Mouse (Mus musculus): ENCODE measurements around the gene Fat3. TPM values are rescaled to one million over a fixed set of nuclear protein-coding genes. Genes with fewer than 3 reads are reported as not detected.
A peak's percentile ranks its signal among the peaks of the same experiment; 100 is the strongest.

Gene Fat3
- polyA plus RNA-seq, 1 experiment from 2014 or later, result 5.4 TPM

DNA sequence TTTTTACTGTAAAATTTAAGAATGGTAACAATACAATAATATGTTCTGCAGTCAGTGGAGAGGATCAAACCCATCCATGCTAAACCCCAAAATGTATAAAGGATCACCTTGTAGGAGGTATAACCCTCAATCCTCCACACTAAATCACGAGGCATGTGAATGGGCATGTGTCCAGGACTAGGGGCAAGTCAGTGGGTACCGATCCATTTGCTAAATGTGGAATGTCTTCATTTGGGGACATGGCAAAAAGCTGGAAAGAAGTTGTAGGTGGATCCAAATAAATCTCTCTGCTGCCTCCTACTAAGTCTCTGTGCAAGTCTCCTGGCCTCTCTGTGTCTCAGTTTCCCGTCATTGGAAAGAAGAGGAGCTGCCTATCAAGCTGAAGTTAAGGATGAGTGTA, 39.6 kb downstream of the Fat3 start:
- no peaks in the 10 kb centered on the region for H3K9me3 ChIP-seq (ENCODE audit: control insufficient read depth, low read length)
- WGBS, result 66% methylated on average over 3 of the region's 3 CpGs
- no peak for DNase-seq (ENCODE audit: low spot score)
- H3K27me3 ChIP-seq (replicated peaks; ENCODE audit: control insufficient read depth, insufficient read depth, low read length), result no peaks in the 10 kb centered on the region
- H3K4me1 ChIP-seq (ENCODE audit: control insufficient read depth, insufficient read depth, low read length), result no peaks in the 10 kb centered on the region
- H3K9ac ChIP-seq (ENCODE audit: low read depth, low read length), result no peak overlapping the region
- no peak overlapping the region for H3K4me2 ChIP-seq (ENCODE audit: low read depth, low read length)
- H3K4me3 ChIP-seq (ENCODE audit: low read depth, low read length), result no peak overlapping the region
- no peak for ATAC-seq (ENCODE audit: low read depth)
- no peak overlapping the region for H3K27ac ChIP-seq (replicated peaks; ENCODE audit: low read depth, low read length)
- H3K36me3 ChIP-seq (ENCODE audit: control insufficient read depth, insufficient read depth, low read length), result no peaks in the 10 kb centered on the region

DNA sequence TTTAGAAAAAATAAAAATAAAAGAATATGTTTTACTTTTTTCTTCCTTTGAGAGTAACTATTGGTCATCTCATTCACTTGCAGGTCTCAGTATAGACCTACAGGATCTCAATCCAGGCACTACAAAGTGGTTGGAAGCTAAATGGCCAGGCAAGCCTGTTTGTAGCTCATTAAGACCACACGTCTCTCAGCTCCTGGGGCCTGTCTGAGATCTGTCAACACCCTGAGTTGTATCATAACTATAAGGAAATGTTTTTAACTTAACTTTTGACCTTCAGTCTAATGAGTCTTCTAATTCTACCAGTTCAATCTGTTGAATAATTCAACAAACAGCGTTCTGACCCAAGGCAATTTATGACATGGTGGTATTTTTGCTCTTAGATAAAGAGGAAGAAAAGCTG, 40.5 kb downstream of the Fat3 start:
- no peak overlapping the region for H3K4me3 ChIP-seq (ENCODE audit: low read depth, low read length)
- H3K4me1 ChIP-seq (ENCODE audit: control insufficient read depth, insufficient read depth, low read length), result no peaks in the 10 kb centered on the region
- H3K4me2 ChIP-seq (ENCODE audit: low read depth, low read length), result no peak overlapping the region
- no peaks in the 10 kb centered on the region for H3K9me3 ChIP-seq (ENCODE audit: control insufficient read depth, low read length)
- no peaks in the 10 kb centered on the region for H3K27me3 ChIP-seq (replicated peaks; ENCODE audit: control insufficient read depth, insufficient read depth, low read length)
- ATAC-seq (ENCODE audit: low read depth) (no peak), DNase-seq (ENCODE audit: low spot score) (no peak)
- no peaks in the 10 kb centered on the region for H3K36me3 ChIP-seq (ENCODE audit: control insufficient read depth, insufficient read depth, low read length)
- H3K9ac ChIP-seq (ENCODE audit: low read depth, low read length), result no peak overlapping the region
- H3K27ac ChIP-seq (replicated peaks; ENCODE audit: low read depth, low read length), result no peak overlapping the region
- 53% methylated on average over 2 of the region's 2 CpGs for WGBS

DNA sequence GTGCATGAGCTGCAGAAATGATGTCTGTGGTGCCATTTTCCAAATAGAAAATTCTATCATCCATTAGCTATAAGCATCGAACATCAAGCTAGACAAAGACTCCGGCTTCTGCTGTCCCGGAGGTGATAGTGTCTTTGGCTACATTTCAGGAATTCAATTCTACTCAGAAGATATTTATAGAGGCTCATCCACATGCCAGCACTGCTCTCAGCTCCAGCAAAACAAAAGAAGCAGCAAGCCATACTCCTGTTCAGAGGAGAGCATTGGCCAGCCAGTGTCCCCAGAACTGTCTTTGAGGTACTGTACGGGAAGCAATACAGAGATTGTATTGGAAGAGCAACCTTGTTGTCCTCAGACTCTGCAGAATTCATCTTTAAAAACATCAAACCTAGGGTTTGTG, 59.2 kb downstream of the Fat3 start:
- no peak overlapping the region for H3K4me2 ChIP-seq (ENCODE audit: low read depth, low read length)
- no peaks in the 10 kb centered on the region for H3K27me3 ChIP-seq (replicated peaks; ENCODE audit: control insufficient read depth, insufficient read depth, low read length)
- no peak overlapping the region for H3K27ac ChIP-seq (replicated peaks; ENCODE audit: low read depth, low read length)
- no peak for DNase-seq (ENCODE audit: low spot score)
- no peaks in the 10 kb centered on the region for H3K36me3 ChIP-seq (ENCODE audit: control insufficient read depth, insufficient read depth, low read length)
- 64% methylated on average over 4 of the region's 4 CpGs for WGBS
- no peaks in the 10 kb centered on the region for H3K4me1 ChIP-seq (ENCODE audit: control insufficient read depth, insufficient read depth, low read length)
- H3K4me3 ChIP-seq (ENCODE audit: low read depth, low read length), result no peak overlapping the region
- ATAC-seq (ENCODE audit: low read depth), result no peak
- H3K9ac ChIP-seq (ENCODE audit: low read depth, low read length), result no peak overlapping the region
- H3K9me3 ChIP-seq (ENCODE audit: control insufficient read depth, low read length), result no peaks in the 10 kb centered on the region

DNA sequence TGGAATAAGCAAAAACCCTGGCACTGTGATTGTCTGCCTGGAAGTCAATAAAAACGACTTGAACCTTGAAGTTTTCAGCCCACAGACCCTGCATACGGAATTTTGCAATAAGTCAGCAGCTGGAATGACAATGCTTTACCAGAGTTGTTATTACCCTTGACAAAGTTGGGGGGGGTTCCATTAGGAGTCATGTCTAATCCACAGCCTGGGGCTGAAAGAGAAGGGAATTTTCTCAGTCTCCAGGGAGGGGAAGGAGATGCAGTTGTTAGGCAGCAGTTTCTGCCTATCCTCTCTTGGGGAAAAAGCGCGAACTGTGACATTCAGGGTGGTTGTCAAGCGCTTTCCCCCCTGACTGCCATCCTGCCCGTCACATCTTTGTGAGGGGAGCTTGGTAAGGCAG, 60.4 kb downstream of the Fat3 start:
- Histone ChIP-seq H3K36me3 (ENCODE audit: control insufficient read depth, insufficient read depth, low read length) (no peaks in the 10 kb centered on the region), H3K27me3 (replicated peaks; ENCODE audit: control insufficient read depth, insufficient read depth, low read length) (no peaks in the 10 kb centered on the region), H3K9me3 (ENCODE audit: control insufficient read depth, low read length) (no peaks in the 10 kb centered on the region), H3K4me2 (ENCODE audit: low read depth, low read length) (no peak overlapping the region), H3K9ac (ENCODE audit: low read depth, low read length) (no peak overlapping the region), H3K4me1 (ENCODE audit: control insufficient read depth, insufficient read depth, low read length) (no peaks in the 10 kb centered on the region), H3K27ac (replicated peaks; ENCODE audit: low read depth, low read length) (no peak overlapping the region), H3K4me3 (ENCODE audit: low read depth, low read length) (no peak overlapping the region)
- WGBS, result 42% methylated on average over 6 of the region's 6 CpGs
- DNase-seq (ENCODE audit: low spot score), result peak; percentile 34
- ATAC-seq (ENCODE audit: low read depth), result no peak

DNA sequence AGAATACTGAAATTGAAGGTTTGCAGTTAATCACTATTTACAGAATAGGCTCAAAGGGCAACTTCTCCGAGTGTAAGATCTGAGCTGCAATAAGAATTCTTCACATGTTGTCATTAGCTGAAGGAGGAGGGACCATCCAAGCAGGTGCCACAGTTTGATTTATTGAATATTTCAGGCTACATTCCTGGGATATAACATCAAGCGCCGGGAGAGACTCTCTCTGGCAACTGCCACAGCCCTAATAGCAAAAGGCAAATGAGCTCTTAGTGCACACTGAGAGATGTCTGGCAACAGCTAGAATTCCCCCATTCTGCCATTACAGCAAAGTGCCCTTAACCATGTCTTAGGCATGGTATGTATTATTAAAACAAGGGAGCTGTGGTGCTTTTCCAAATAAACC, 61.1 kb downstream of the Fat3 start:
- WGBS, result 56% methylated on average over 3 of the region's 3 CpGs
- DNase-seq (ENCODE audit: low spot score) (no peak), ATAC-seq (ENCODE audit: low read depth) (no peak)
- Histone ChIP-seq H3K27ac (replicated peaks; ENCODE audit: low read depth, low read length) (no peak overlapping the region), H3K36me3 (ENCODE audit: control insufficient read depth, insufficient read depth, low read length) (no peaks in the 10 kb centered on the region), H3K27me3 (replicated peaks; ENCODE audit: control insufficient read depth, insufficient read depth, low read length) (no peaks in the 10 kb centered on the region), H3K4me3 (ENCODE audit: low read depth, low read length) (no peak overlapping the region), H3K4me2 (ENCODE audit: low read depth, low read length) (no peak overlapping the region), H3K4me1 (ENCODE audit: control insufficient read depth, insufficient read depth, low read length) (no peaks in the 10 kb centered on the region), H3K9ac (ENCODE audit: low read depth, low read length) (no peak overlapping the region), H3K9me3 (ENCODE audit: control insufficient read depth, low read length) (no peaks in the 10 kb centered on the region)

DNA sequence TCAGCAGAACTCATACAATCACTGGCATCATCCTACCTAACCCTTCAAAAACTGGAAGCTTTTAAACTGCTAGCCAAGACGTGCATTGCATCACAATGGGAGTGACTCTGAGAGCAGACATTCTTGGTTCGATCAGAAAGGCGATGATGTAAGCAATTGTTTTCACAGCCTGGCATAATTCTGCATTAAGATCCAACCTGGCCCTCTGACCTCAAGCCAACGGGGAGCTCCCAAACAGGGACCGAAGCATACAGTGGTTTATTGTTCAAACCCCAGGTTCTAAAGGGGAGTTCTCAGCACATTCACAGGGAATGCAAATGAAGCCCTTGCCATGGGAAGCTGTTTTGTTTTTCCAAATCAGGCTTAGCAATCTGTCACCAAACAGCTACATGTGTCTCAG, 63.3 kb downstream of the Fat3 start:
- Histone ChIP-seq H3K9me3 (ENCODE audit: control insufficient read depth, low read length) (no peaks in the 10 kb centered on the region), H3K27me3 (replicated peaks; ENCODE audit: control insufficient read depth, insufficient read depth, low read length) (no peaks in the 10 kb centered on the region), H3K4me3 (ENCODE audit: low read depth, low read length) (no peak overlapping the region), H3K36me3 (ENCODE audit: control insufficient read depth, insufficient read depth, low read length) (no peaks in the 10 kb centered on the region), H3K9ac (ENCODE audit: low read depth, low read length) (no peak overlapping the region), H3K4me1 (ENCODE audit: control insufficient read depth, insufficient read depth, low read length) (no peaks in the 10 kb centered on the region), H3K27ac (replicated peaks; ENCODE audit: low read depth, low read length) (no peak overlapping the region), H3K4me2 (ENCODE audit: low read depth, low read length) (no peak overlapping the region)
- no peak for ATAC-seq (ENCODE audit: low read depth)
- WGBS, result 33% methylated on average over 5 of the region's 5 CpGs
- DNase-seq (ENCODE audit: low spot score), result no peak

DNA sequence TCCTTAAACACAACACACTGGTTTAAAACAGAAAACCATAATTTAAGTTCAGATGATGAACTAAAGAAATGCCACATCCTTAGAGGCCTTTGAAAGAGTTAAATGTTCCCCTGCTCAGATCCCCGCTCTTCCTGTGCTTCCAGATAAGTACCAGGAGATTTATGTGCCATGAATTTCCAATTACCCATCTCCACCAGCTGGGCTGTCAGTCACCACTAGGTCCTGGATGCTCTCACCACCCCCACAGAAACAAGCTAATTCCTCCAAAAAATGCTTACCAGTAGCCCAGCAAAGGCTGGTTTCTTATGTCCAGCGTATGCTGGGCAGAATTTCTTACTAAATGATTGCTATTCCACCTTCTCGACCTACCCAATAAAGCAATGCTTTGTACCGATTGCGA, 72.5 kb downstream of the Fat3 start:
- no peaks in the 10 kb centered on the region for H3K27me3 ChIP-seq (replicated peaks; ENCODE audit: control insufficient read depth, insufficient read depth, low read length)
- no peaks in the 10 kb centered on the region for H3K9me3 ChIP-seq (ENCODE audit: control insufficient read depth, low read length)
- no peaks in the 10 kb centered on the region for H3K4me1 ChIP-seq (ENCODE audit: control insufficient read depth, insufficient read depth, low read length)
- no peaks in the 10 kb centered on the region for H3K36me3 ChIP-seq (ENCODE audit: control insufficient read depth, insufficient read depth, low read length)
- no peak overlapping the region for H3K27ac ChIP-seq (replicated peaks; ENCODE audit: low read depth, low read length)
- H3K4me3 ChIP-seq (ENCODE audit: low read depth, low read length), result no peak overlapping the region
- DNase-seq (ENCODE audit: low spot score), result no peak
- no peak overlapping the region for H3K9ac ChIP-seq (ENCODE audit: low read depth, low read length)
- 58% methylated on average over 5 of the region's 5 CpGs for WGBS
- ATAC-seq (ENCODE audit: low read depth), result no peak
- no peak overlapping the region for H3K4me2 ChIP-seq (ENCODE audit: low read depth, low read length)

DNA sequence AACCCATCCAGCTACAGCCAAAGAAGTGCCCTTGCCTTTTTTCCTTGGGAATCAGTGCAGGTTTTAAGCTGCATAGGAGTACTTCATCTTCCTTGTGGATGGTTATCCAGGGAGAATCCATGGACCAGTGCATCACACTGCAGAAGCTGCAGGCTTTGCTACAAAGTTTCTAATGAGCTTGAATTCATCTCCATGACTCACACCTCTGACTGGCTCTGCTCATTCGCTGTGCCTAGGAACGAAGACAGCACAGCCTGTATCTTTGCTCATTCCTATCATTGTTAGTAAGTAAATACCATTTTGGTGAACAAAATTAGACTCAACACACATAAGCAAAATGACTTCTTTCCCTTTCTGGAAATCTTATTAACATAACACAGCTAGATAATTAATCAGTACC, 78.4 kb downstream of the Fat3 start:
- H3K4me1 ChIP-seq (ENCODE audit: control insufficient read depth, insufficient read depth, low read length), result no peaks in the 10 kb centered on the region
- H3K27me3 ChIP-seq (replicated peaks; ENCODE audit: control insufficient read depth, insufficient read depth, low read length), result no peaks in the 10 kb centered on the region
- no peak overlapping the region for H3K9ac ChIP-seq (ENCODE audit: low read depth, low read length)
- no peak for ATAC-seq (ENCODE audit: low read depth)
- H3K27ac ChIP-seq (replicated peaks; ENCODE audit: low read depth, low read length), result no peak overlapping the region
- H3K4me2 ChIP-seq (ENCODE audit: low read depth, low read length), result no peak overlapping the region
- DNase-seq (ENCODE audit: low spot score), result no peak
- 94% methylated on average over 2 of the region's 2 CpGs for WGBS
- no peak overlapping the region for H3K4me3 ChIP-seq (ENCODE audit: low read depth, low read length)
- H3K9me3 ChIP-seq (ENCODE audit: control insufficient read depth, low read length), result no peaks in the 10 kb centered on the region
- no peaks in the 10 kb centered on the region for H3K36me3 ChIP-seq (ENCODE audit: control insufficient read depth, insufficient read depth, low read length)

DNA sequence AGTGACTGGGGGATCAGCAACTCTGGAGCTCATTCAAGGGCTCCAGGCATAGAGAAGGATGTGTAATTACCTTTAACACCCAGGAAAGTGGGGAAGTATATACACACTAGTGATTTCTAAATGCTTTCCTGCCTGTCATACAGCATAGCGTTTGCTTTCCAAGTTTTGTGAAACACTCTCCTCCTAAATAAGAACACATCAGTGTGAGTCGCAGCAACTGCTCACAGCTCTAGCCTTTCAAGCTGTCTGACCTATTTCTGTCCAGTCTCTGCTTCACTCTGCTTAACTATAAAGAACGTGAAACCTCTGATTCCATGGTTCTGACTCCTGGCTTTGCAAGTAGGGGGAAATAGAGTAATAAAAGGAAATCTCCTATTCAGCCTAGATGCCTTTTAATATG, 98.3 kb downstream of the Fat3 start:
- ATAC-seq (ENCODE audit: low read depth), result no peak
- DNase-seq (ENCODE audit: low spot score), result no peak
- Histone ChIP-seq H3K27me3 (replicated peaks; ENCODE audit: control insufficient read depth, insufficient read depth, low read length) (no peaks in the 10 kb centered on the region), H3K4me3 (ENCODE audit: low read depth, low read length) (no peak overlapping the region), H3K4me2 (ENCODE audit: low read depth, low read length) (no peak overlapping the region), H3K27ac (replicated peaks; ENCODE audit: low read depth, low read length) (no peak overlapping the region), H3K36me3 (ENCODE audit: control insufficient read depth, insufficient read depth, low read length) (no peaks in the 10 kb centered on the region), H3K4me1 (ENCODE audit: control insufficient read depth, insufficient read depth, low read length) (no peaks in the 10 kb centered on the region), H3K9me3 (ENCODE audit: control insufficient read depth, low read length) (no peaks in the 10 kb centered on the region), H3K9ac (ENCODE audit: low read depth, low read length) (no peak overlapping the region)
- WGBS, result 78% methylated on average over 3 of the region's 3 CpGs
